Mouse (Mus musculus) small intestine, adult 2 months (tissue): Measurements from ENCODE around the gene Chchd3.

Experiments used
- CTCF ChIP-seq: fragments of 200-500 bp; IDR thresholded peaks from 2 replicates; pipeline ENCODE4 v1.5.1; 2012; ENCODE audit warnings: low read depth, mild to moderate bottlenecking, control low read depth, inconsistent platforms, low read length, moderate library complexity, mixed read lengths; ENCODE audit not compliant: insufficient replicate concordance, insufficient read length; ENCODE audit errors: extremely low read depth
- POLR2A ChIP-seq: fragments of 200-500 bp; IDR thresholded peaks from 2 replicates; pipeline ENCODE4 v1.6.1; 2012; ENCODE audit warnings: low read depth, mild to moderate bottlenecking, control low read depth, inconsistent platforms, low read length, moderate library complexity

GRCm38 (mm10) chr6:33031631-33032030, 28.4 kb downstream of the Chchd3 start:
- no peak for TF ChIP-seq POLR2A
- no peak for TF ChIP-seq CTCF
